Mouse (Mus musculus): ENCODE measurements around the gene Nfe2l3.

- TF ChIP-seq ZC3H11A (IDR thresholded peaks at IDR 0.05; ENCODE audit: borderline replicate concordance, low read depth, low read length) = no peak
- TF ChIP-seq CHD2 (IDR thresholded peaks at IDR 0.05; ENCODE audit: low read depth, low read length) = no peak
- TF ChIP-seq MAFK (IDR thresholded peaks at IDR 0.05; ENCODE audit: insufficient read depth, low read depth, low read length) = no peak
- TF ChIP-seq ZNF384 (IDR thresholded peaks at IDR 0.05; ENCODE audit: low read depth, low read length) = no peak
These were observed 46.8 kb downstream of the Nfe2l3 start for GRCm38 (mm10) chr6:51479136-51479731.

Data from ES-E14 (cell line).